Mouse (Mus musculus) neural tube, embryonic 15.5 days (tissue): ENCODE results near the gene Cyp27b1. TPM values are rescaled to one million over a fixed set of nuclear protein-coding genes. Genes with fewer than 3 reads are reported as not detected.
"Not testable (repeated sequence)": the region's sequence is repeated elsewhere in the genome, so short reads cannot be mapped to it uniquely, and the experiment has no call there.

Experiments used
- ATAC-seq: fragments of 200-750 bp; cut with Nextera tagmentation; 2 replicates; pipeline ENCODE4 v1.8.0; 2017; ENCODE audit warnings: mild to moderate bottlenecking, moderate TSS enrichment, moderate library complexity; ENCODE audit not compliant: low FRiP score
- H3K27ac ChIP-seq: fragments of 300-500 bp; sonication (generic); replicated peaks from 2 replicates; pipeline ENCODE4 v1.5.1; 2015; ENCODE audit warnings: mild to moderate bottlenecking, inconsistent platforms
- H3K27me3 ChIP-seq: fragments of 300-500 bp; sonication (generic); replicated peaks from 2 replicates; pipeline ENCODE4 v1.6.1; 2015; ENCODE audit warnings: inconsistent platforms
- H3K36me3 ChIP-seq: fragments of 300-500 bp; sonication (generic); 2 replicates; pipeline ENCODE4 v1.6.1; 2015; ENCODE audit warnings: inconsistent platforms
- H3K4me1 ChIP-seq: fragments of 300-500 bp; sonication (generic); 2 replicates; pipeline ENCODE4 v1.6.1; 2015; ENCODE audit warnings: inconsistent platforms
- H3K4me2 ChIP-seq: fragments of 300-500 bp; sonication (generic); 2 replicates; pipeline ENCODE4 v1.6.1; 2015; ENCODE audit warnings: inconsistent platforms, mild to moderate bottlenecking, moderate library complexity
- H3K4me3 ChIP-seq: fragments of 300-500 bp; sonication (generic); replicated peaks from 2 replicates; pipeline ENCODE4 v1.5.1; 2015; ENCODE audit warnings: mild to moderate bottlenecking, inconsistent platforms
- H3K9ac ChIP-seq: fragments of 300-500 bp; sonication (generic); replicated peaks from 2 replicates; pipeline ENCODE4 v1.6.1; 2015; ENCODE audit warnings: mild to moderate bottlenecking, inconsistent platforms
- H3K9me3 ChIP-seq: fragments of 300-500 bp; sonication (generic); replicated peaks from 2 replicates; pipeline ENCODE4 v1.6.1; 2016; ENCODE audit warnings: inconsistent platforms
- WGBS: fragments of 180-500 bp; shearing (Covaris S2); methylation state at CpG from one replicate; pipeline ENCODE4 v1.1.7; 2015; ENCODE audit warnings: mixed read lengths; 5-methylcytosine and 5-hydroxymethylcytosine counted together
- polyA plus RNA-seq: library from polyadenylated mRNA; unstranded; fragments of >200 nt; fragmentation: Nextera tagmentation; extraction: Ambion mirVana; gene quantifications from 2 replicates; pipeline ENCODE4 v1.2.1, GENCODE M21; 2015

Gene Cyp27b1
- polyA plus RNA-seq, 1 experiment from 2014 or later = 0.14 TPM

DNA sequence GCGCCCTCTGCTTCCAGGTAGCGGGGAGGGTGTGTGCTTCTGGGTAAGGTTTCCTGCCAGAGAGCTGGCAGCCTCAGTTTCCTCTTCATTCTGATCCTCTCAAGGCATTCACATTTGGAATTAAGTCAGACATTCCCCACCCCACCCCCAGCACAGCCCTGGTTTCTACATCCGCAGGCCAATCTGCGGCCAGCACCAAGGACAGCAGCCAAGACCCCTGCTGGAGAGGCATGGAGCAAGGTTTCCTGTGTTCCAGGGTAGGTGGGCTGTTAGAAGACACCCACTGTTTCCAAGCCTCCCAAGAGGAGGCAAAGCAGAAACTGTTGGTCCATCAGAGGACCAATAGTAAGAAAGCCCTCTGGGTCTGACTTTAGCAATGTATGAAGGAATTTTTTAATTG is 6.6 kb downstream of the Cyp27b1 start:
- no peaks in the 10 kb centered on the region for H3K9me3 ChIP-seq
- no peak overlapping the region for H3K27ac ChIP-seq
- H3K4me3 ChIP-seq = no peak overlapping the region
- H3K4me1 ChIP-seq = peaks cover 34% of the 10 kb centered on the region
- WGBS = 75% methylated on average over 4 of the region's 4 CpGs
- peaks cover 31% of the 10 kb centered on the region for H3K27me3 ChIP-seq
- peaks cover 50% of the 10 kb centered on the region for H3K36me3 ChIP-seq
- ATAC-seq = no peak
- no peak overlapping the region for H3K4me2 ChIP-seq
- no peak overlapping the region for H3K9ac ChIP-seq

DNA sequence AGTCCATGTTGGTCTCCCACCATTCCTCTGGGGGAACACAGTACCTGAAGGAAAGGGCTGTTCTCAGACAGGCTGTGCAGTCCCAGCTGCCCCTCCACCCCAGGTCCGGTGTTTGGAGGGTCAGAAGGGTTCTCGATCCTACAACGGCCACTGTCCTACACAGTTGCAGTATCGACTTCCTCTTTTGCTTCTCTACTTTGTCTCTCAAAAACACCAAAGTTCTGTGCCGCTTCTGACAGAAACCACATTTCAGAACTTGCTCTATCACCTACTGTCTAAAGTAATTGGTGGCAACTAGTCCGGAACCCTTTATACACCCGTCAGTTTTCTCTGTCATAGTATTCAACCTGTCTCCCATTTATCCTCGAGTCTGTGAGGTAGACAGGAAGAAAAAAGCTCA is 7.4 kb downstream of the Cyp27b1 start:
- Histone ChIP-seq H3K36me3 (peaks cover 50% of the 10 kb centered on the region), H3K9me3 (no peaks in the 10 kb centered on the region), H3K27me3 (peaks cover 23% of the 10 kb centered on the region), H3K4me3 (no peak overlapping the region), H3K27ac (no peak overlapping the region), H3K9ac (no peak overlapping the region), H3K4me2 (no peak overlapping the region), H3K4me1 (peaks cover 35% of the 10 kb centered on the region)
- no peak for ATAC-seq
- 95% methylated on average over 8 of the region's 8 CpGs for WGBS

DNA sequence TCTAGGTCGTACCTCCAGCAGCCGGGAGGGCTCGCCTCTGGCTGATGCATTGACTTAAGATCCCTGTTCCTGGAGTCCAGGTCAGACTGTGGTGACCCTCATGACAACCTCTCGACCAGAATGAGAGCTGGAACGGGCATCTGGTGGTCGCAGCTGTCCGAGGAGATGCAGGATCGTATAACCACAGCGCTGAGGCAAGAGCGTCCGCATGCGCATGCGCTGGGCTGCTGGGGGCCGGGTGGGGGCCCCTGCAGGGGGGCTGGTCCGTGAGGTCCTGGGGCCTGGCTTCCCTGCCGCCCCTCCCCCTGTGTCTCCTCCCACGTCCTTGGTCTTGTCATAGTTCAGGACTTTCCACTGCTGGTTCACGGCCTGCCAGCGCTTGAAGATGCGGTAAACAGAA is 8.4 kb downstream of the Cyp27b1 start:
- no peak overlapping the region for H3K4me3 ChIP-seq
- peaks cover 12% of the 10 kb centered on the region for H3K27me3 ChIP-seq
- no peak overlapping the region for H3K9ac ChIP-seq
- no peaks in the 10 kb centered on the region for H3K9me3 ChIP-seq
- H3K36me3 ChIP-seq = peaks cover 50% of the 10 kb centered on the region
- no peak for ATAC-seq
- peaks cover 46% of the 10 kb centered on the region for H3K4me1 ChIP-seq
- no peak overlapping the region for H3K27ac ChIP-seq
- no peak overlapping the region for H3K4me2 ChIP-seq
- WGBS = 88% methylated on average over 20 of the region's 20 CpGs

DNA sequence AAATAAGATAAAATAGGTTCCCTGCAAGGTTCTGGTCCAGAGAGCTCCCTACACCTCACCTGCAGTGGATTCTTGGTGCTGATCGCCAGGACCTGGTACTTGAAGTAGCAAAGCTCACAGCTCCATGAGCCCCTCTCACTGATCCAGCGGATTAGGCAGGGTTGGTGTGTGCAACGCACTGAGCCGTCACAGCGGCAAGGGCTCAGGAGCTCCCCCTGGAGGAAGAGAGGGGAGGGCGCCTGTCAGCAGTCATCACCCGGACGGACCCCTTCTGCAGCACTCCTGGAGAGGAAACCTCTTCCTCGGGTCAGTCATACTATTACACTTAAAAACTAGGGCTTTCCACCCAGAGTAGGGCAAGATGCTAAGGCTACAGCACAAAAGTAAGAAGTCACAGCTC is 10.1 kb downstream of the Cyp27b1 start:
- H3K9ac ChIP-seq = peak overlapping the region; percentile 96; the same call in 1 of the 2 replicates
- peaks cover 47% of the 10 kb centered on the region for H3K36me3 ChIP-seq
- no peaks in the 10 kb centered on the region for H3K27me3 ChIP-seq
- H3K27ac ChIP-seq = no peak overlapping the region
- peaks cover 57% of the 10 kb centered on the region for H3K4me1 ChIP-seq
- H3K4me3 ChIP-seq = peak overlapping the region; percentile 83
- ATAC-seq = no peak
- no peaks in the 10 kb centered on the region for H3K9me3 ChIP-seq
- 2% methylated on average over 9 of the region's 9 CpGs for WGBS
- H3K4me2 ChIP-seq = peak overlapping the region; percentile 81

DNA sequence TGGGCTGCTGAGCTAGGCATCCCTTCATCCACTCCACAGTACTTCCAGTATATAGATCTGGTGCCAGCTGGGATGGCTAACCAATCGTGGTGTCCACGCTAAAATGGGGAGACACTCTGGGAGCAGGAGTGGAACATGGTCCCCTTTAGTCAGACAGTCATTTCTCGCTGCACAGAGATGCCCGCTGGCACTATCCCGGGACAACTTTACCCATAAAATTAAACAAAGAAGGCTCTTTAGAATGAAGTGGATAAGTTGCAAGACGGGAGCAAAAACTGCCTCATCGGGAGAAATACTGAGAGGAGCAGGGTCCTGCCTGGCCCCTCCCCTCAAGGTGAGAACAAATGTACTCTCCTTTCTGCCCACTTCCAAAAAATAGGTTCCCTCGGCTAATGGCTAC is 10.7 kb downstream of the Cyp27b1 start:
- no peaks in the 10 kb centered on the region for H3K27me3 ChIP-seq
- no peaks in the 10 kb centered on the region for H3K9me3 ChIP-seq
- no peak for ATAC-seq
- H3K36me3 ChIP-seq = peaks cover 41% of the 10 kb centered on the region
- no peak overlapping the region for H3K27ac ChIP-seq
- H3K9ac ChIP-seq = peak overlapping the region; percentile 96
- peak overlapping the region; percentile 83 for H3K4me3 ChIP-seq
- peak overlapping the region; percentile 81 for H3K4me2 ChIP-seq
- WGBS = 5% methylated on average over 8 of the region's 8 CpGs
- H3K4me1 ChIP-seq = peaks cover 57% of the 10 kb centered on the region

DNA sequence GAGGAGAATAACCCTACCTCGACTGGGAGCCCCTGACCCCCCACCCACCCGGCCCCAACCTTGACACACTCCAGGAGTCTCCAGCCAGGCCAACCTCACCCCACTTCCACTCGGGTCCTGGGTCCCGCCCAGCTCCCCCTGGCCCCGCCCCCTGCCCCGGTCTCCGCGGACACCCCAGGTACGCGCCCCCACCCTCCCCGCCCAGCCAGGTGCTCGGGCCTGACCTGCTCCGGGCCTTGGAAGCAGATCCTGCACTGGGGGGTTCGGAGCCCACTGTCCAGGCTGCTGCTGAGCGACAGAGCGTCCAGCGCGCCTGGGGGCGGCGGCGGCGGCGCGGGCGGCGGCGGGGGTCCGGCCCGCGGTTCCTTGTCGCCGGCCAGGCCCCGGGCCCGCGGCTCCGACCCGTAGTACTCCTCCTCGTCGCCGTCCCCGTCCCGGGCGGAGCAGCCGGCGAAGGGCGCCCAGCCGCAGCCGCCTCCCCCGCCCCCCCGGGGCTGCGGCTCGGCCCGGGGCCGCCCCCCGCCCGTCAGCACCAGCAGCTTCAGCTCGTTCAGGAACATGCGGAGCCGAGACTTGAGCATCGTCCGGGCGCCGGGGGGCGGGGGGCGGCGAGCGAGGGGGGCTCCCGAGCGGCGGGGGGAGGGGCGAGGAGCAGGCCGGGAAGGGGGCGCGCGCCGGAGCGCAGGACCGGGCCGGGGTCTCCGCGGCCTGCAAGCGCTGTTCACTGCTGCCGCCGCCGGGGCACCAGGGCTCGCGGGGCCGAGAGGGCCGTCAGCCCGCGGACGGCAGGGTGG is 11.3 kb downstream of the Cyp27b1 start:
- peaks cover 58% of the 10 kb centered on the region for H3K4me1 ChIP-seq
- H3K36me3 ChIP-seq = peaks cover 36% of the 10 kb centered on the region
- ATAC-seq = no peak
- H3K4me3 ChIP-seq = peak overlapping the region; percentile 83
- no peaks in the 10 kb centered on the region for H3K27me3 ChIP-seq
- peak overlapping the region; percentile 81 for H3K4me2 ChIP-seq
- H3K27ac ChIP-seq = peak overlapping the region; percentile 96
- under 1% methylated on average over 63 of the region's 92 CpGs for WGBS
- H3K9me3 ChIP-seq = no peaks in the 10 kb centered on the region
- peak overlapping the region; percentile 96 for H3K9ac ChIP-seq

DNA sequence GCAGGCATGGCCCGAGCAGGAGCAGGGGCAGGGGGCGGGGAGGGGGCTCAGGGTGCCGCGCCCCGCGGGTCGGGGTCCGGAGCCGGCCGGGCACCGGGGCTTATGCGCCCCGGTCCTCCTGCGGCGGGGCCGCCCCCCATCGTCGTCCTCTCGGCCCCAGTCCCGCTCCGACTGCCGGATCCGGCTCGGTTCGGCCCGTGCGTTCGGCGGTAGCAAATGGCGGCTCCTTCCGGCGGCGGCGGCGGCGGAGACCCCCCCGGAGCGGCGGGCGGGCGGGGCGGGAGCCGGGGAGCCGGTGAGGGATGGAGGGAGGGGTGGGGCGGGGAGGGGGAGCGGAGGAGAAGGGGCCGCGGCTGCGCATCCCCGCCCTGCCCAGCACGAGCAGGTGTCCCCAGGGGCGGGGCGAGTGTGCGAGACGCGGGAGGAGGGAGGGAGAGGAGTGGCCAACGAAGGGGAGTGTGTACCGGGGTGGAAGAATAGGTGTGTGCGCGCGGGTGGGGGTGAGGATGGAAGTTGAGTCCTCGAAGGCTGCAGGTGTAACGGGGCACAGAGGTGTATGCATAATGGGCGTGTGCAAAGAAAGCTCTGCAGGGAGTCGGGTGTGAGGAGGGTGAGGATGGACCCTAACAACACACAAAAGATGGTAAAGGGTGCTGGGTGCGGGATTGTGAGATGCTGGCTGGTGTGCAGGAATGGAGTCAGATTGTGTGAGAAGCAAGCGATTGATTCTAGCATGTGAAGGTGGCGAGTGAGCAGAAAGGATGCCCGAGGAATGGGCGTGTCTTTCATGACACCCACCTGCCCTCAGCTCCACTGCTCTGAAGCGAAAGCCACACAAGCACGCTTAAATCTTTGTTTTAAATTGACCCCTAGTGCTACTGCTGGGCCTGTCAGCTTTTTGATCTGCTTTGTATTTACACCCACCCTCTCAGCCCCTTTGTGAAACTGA is 12.2 kb downstream of the Cyp27b1 start, which contains the start of gene March9:
Gene March9, minus strand, starts transcription at position 217 of the 949 bp plus-strand sequence.
- Histone ChIP-seq H3K4me1 (peaks cover 60% of the 10 kb centered on the region), H3K9ac (peak within 1 kb of the TSS; percentile 96), H3K36me3 (peaks cover 33% of the 10 kb centered on the region)

DNA sequence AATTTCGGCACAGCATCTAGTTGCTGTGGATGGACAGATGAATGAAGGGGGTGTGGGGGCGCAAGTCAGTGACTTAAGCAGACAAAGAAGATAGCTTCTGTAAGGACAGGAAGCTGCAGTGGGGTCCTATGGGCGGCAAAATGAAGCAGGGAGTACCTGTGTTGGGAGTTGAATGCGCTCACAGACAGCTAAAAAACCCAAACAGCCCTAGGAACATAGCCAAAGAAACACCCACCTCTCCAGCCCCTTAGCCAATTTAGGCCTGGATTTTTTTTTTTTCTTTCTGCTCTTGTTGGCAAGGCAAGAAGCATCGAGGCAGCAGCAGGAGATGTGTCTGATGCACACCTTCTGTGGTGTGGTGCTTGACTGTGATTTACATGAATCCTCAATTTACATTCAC is 13.0 kb downstream of the Cyp27b1 start:
- peaks cover 56% of the 10 kb centered on the region for H3K4me1 ChIP-seq
- WGBS = 28% methylated on average over 5 of the region's 5 CpGs

More for the DNA sequence above, 12.2 kb downstream of the Cyp27b1 start, which contains the start of gene March9:
- ATAC-seq = peak; percentile 48
- Histone ChIP-seq H3K9me3 (no peaks in the 10 kb centered on the region), H3K27me3 (no peaks in the 10 kb centered on the region), H3K27ac (peak within 1 kb of the TSS; percentile 96), H3K4me2 (peak within 1 kb of the TSS; percentile 81), H3K4me3 (peak within 1 kb of the TSS; percentile 83)
- under 1% methylated on average over 48 of the region's 72 CpGs for WGBS

DNA sequence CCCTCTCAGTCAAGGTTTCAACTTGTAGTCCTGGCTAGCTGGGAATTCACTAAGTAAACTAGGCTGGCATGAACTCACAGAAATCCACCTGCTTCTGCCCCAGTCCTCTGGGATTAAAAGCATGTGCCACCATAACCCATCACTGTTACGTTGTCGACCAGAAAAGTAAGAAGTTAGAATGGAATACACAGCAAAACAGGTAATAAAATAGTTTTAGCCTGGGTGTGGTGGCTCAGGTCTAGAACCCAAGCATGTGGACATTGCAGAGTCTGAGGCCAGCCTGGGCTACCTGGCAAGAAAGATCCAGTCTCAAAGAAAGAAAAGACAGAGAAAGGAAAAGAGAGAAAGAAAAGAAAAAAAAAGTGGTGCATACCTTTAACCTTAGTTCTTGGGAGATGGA is 13.5 kb downstream of the Cyp27b1 start:
- H3K4me3 ChIP-seq = peak overlapping the region; percentile 83
- peak overlapping the region; percentile 96 for H3K9ac ChIP-seq
- ATAC-seq = no peak
- H3K9me3 ChIP-seq = no peaks in the 10 kb centered on the region
- H3K36me3 ChIP-seq = peaks cover 33% of the 10 kb centered on the region
- peak overlapping the region; percentile 96 for H3K27ac ChIP-seq
- peaks cover 53% of the 10 kb centered on the region for H3K4me1 ChIP-seq
- 65% methylated on average over 2 of the region's 2 CpGs for whole genome bisulfite sequencing
- H3K4me2 ChIP-seq = peak overlapping the region; percentile 81
- no peaks in the 10 kb centered on the region for H3K27me3 ChIP-seq

More for the DNA sequence above, 13.0 kb downstream of the Cyp27b1 start:
- H3K9me3 ChIP-seq = no peaks in the 10 kb centered on the region
- ATAC-seq = no peak
- H3K4me3 ChIP-seq = peak overlapping the region; percentile 83
- peak overlapping the region; percentile 96 for H3K9ac ChIP-seq
- peak overlapping the region; percentile 81 for H3K4me2 ChIP-seq
- H3K27ac ChIP-seq = peak overlapping the region; percentile 96
- H3K36me3 ChIP-seq = peaks cover 33% of the 10 kb centered on the region
- H3K27me3 ChIP-seq = no peaks in the 10 kb centered on the region

DNA sequence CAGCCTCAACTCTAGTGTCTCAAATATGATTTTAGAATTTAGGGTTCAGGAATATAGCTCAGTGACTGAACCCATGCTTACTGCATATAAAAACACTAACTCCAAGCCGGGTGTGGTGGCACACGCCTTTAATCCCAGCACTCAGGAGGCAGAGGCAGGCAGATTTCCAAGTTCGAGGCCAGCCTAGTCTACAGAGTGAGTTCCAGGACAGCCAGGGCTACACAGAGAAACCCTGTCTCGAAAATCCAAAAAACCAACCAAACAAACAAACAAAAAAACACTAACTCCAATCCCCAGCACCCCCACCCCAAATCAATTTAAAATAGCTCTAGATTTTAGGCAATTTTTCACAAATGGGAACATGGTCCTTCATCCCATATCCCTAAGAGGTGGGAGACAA is 14.1 kb downstream of the Cyp27b1 start:
- 84% methylated on average over 4 of the region's 4 CpGs for WGBS
- H3K36me3 ChIP-seq = peaks cover 34% of the 10 kb centered on the region
- H3K9ac ChIP-seq, H3K9me3 ChIP-seq, ATAC-seq, H3K4me2 ChIP-seq, H3K4me3 ChIP-seq, H3K27me3 ChIP-seq: not testable (repeated sequence)
- H3K27ac ChIP-seq = peak overlapping the region; percentile 81
- H3K4me1 ChIP-seq = peaks cover 57% of the 10 kb centered on the region

DNA sequence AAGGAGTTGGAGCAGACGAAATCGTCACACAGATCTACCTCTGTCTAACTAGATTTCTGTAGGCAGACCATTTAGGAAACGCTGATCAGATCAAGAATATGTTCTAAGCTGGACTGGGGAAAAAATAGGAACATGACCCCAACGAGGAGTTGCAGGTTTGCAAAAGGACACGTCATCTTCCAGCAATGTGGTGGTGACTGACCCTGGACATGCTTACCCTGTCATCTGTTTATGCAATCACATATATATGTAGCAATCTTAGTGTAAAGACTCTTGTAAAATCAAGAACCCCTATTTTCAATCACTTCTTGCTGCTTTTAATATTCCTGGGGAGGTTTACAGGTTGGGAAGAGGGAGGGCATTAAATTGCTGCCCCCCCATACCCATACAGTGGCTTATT is 14.5 kb downstream of the Cyp27b1 start:
- WGBS = 83% methylated on average over 5 of the region's 5 CpGs
- peak overlapping the region; percentile 89 for H3K4me2 ChIP-seq
- H3K9ac ChIP-seq = no peak overlapping the region
- H3K4me1 ChIP-seq = peaks cover 56% of the 10 kb centered on the region
- H3K9me3 ChIP-seq = no peaks in the 10 kb centered on the region
- H3K36me3 ChIP-seq = peaks cover 34% of the 10 kb centered on the region
- H3K27me3 ChIP-seq = no peaks in the 10 kb centered on the region
- peak overlapping the region; percentile 81 for H3K27ac ChIP-seq
- no peak overlapping the region for H3K4me3 ChIP-seq
- no peak for ATAC-seq
